Mouse (Mus musculus): ENCODE measurements around the gene Lrrc18.

- no peak for TF ChIP-seq POLR2A (IDR thresholded peaks at IDR 0.05; ENCODE audit: low read depth, low read length)
- no peak for TF ChIP-seq CTCF (IDR thresholded peaks at IDR 0.05; ENCODE audit: extremely low read depth, insufficient read length, insufficient replicate concordance, low read depth, low read length)
These were observed 43.7 kb upstream of the Lrrc18 start for GRCm38 (mm10) chr14:32947512-32947911.
